Mouse (Mus musculus): ENCODE results near the gene Rab37. TPM values are rescaled to one million over a fixed set of nuclear protein-coding genes. Genes with fewer than 3 reads are reported as not detected.

Gene Rab37
- total RNA-seq (2021) = 1 to 10 TPM; 1.1 to 1.9 TPM

- peak in 1 of 2 experiments; percentile 13 for DNase-seq (ENCODE audit: low spot score in 2 of 2)
Measured at GRCm38 (mm10) chr11:115091362-115091901, at the start of gene Rab37. Rab37 (plus strand) TSS chr11:115091431.

GRCm38 (mm10) chr11:115048259-115048658 lies 43.0 kb upstream of the Rab37 start, which contains the start of gene Cd300ld3:
Cd300ld3 (minus strand) TSS chr11:115048409.
- no peak for DNase-seq (ENCODE audit: low spot score in 2 of 2)

More at GRCm38 (mm10) chr11:115091362-115091901, at the start of gene Rab37:
- intact Hi-C loops (cut with DNase I) = no loop called here

GRCm38 (mm10) chr11:115049282-115049895 lies 41.8 kb upstream of the Rab37 start:
- DNase-seq (ENCODE audit: low spot score in 2 of 2) = no peak
- intact Hi-C loops (cut with DNase I) = no loop called here

More at GRCm38 (mm10) chr11:115048259-115048658, 43.0 kb upstream of the Rab37 start, which contains the start of gene Cd300ld3:
- intact Hi-C loops (cut with DNase I) = no loop called here

- no peak for DNase-seq (ENCODE audit: low spot score in 2 of 2)
- intact Hi-C loops (cut with DNase I) = no loop called here
Measured at GRCm38 (mm10) chr11:115052206-115052605, 39.0 kb upstream of the Rab37 start.

GRCm38 (mm10) chr11:115052991-115053390 lies 38.2 kb upstream of the Rab37 start:
- intact Hi-C loops (cut with DNase I) = no loop called here
- DNase-seq (ENCODE audit: low spot score in 2 of 2) = no peak

- intact Hi-C loops (cut with DNase I) = no loop called here
- no peak for DNase-seq (ENCODE audit: low spot score in 2 of 2)
Measured at GRCm38 (mm10) chr11:115054537-115054936, 36.7 kb upstream of the Rab37 start.

- intact Hi-C loops (cut with DNase I) = no loop called here
- DNase-seq (ENCODE audit: low spot score in 2 of 2) = no peak
Measured at GRCm38 (mm10) chr11:115058701-115059100, 32.5 kb upstream of the Rab37 start.

GRCm38 (mm10) chr11:115059797-115060196 lies 31.4 kb upstream of the Rab37 start:
- DNase-seq (ENCODE audit: low spot score in 2 of 2) = no peak
- intact Hi-C loops (cut with DNase I) = no loop called here

- intact Hi-C loops (cut with DNase I) = no loop called here
- DNase-seq (ENCODE audit: low spot score in 2 of 2) = no peak
Measured at GRCm38 (mm10) chr11:115062077-115062476, 29.2 kb upstream of the Rab37 start, which contains the start of gene Cd300e. Cd300e (minus strand) TSS chr11:115062177.

GRCm38 (mm10) chr11:115066768-115067167 lies 24.5 kb upstream of the Rab37 start:
- intact Hi-C loops (cut with DNase I) = no loop called here
- no peak for DNase-seq (ENCODE audit: low spot score in 2 of 2)

- intact Hi-C loops (cut with DNase I) = no loop called here
- DNase-seq (ENCODE audit: low spot score in 2 of 2) = no peak
Measured at GRCm38 (mm10) chr11:115071015-115071551, 20.1 kb upstream of the Rab37 start.

- DNase-seq (ENCODE audit: low spot score in 2 of 2) = no peak
- intact Hi-C loops (cut with DNase I) = no loop called here
Measured at GRCm38 (mm10) chr11:115071631-115072294, 19.5 kb upstream of the Rab37 start.

- intact Hi-C loops (cut with DNase I) = no loop called here
- DNase-seq (ENCODE audit: low spot score in 2 of 2) = no peak
Measured at GRCm38 (mm10) chr11:115073002-115073401, 18.2 kb upstream of the Rab37 start.

GRCm38 (mm10) chr11:115075407-115075806 lies 15.8 kb upstream of the Rab37 start:
- intact Hi-C loops (cut with DNase I) = no loop called here
- no peak for DNase-seq (ENCODE audit: low spot score in 2 of 2)

- no peak for DNase-seq (ENCODE audit: low spot score in 2 of 2)
- intact Hi-C loops (cut with DNase I) = no loop called here
Measured at GRCm38 (mm10) chr11:115075859-115076258, 15.4 kb upstream of the Rab37 start.

- no peak for DNase-seq (ENCODE audit: low spot score in 2 of 2)
- intact Hi-C loops (cut with DNase I) = no loop called here
Measured at GRCm38 (mm10) chr11:115077436-115077835, 13.8 kb upstream of the Rab37 start.

- intact Hi-C loops (cut with DNase I) = no loop called here
- DNase-seq (ENCODE audit: low spot score in 2 of 2) = no peak
Measured at GRCm38 (mm10) chr11:115078680-115079079, 12.6 kb upstream of the Rab37 start.

- intact Hi-C loops (cut with DNase I) = loop anchor here (5.0 kb wide), 1 partner anchor 181 kb away; no protein-coding TSS in a partner anchor
- peak in 1 of 2 experiments; percentile 45 for DNase-seq (ENCODE audit: low spot score in 2 of 2)
Measured at GRCm38 (mm10) chr11:115080886-115081285, 10.3 kb upstream of the Rab37 start.

- no peak for DNase-seq (ENCODE audit: low spot score in 2 of 2)
- intact Hi-C loops (cut with DNase I) = loop anchor here (5.0 kb wide), 1 partner anchor 181 kb away; no protein-coding TSS in a partner anchor
Measured at GRCm38 (mm10) chr11:115081373-115081772, 9.9 kb upstream of the Rab37 start.

- intact Hi-C loops (cut with DNase I) = loop anchor here (1.0 to 5.0 kb wide), 2 partner anchors 70 to 180 kb away; no protein-coding TSS in a partner anchor
- no peak for DNase-seq (ENCODE audit: low spot score in 2 of 2)
Measured at GRCm38 (mm10) chr11:115082196-115082595, 9.0 kb upstream of the Rab37 start.

Data from left cerebral cortex, postnatal 36 days (tissue).